Mouse (Mus musculus): Measurements from ENCODE around the gene Eif4e2.

DNA sequence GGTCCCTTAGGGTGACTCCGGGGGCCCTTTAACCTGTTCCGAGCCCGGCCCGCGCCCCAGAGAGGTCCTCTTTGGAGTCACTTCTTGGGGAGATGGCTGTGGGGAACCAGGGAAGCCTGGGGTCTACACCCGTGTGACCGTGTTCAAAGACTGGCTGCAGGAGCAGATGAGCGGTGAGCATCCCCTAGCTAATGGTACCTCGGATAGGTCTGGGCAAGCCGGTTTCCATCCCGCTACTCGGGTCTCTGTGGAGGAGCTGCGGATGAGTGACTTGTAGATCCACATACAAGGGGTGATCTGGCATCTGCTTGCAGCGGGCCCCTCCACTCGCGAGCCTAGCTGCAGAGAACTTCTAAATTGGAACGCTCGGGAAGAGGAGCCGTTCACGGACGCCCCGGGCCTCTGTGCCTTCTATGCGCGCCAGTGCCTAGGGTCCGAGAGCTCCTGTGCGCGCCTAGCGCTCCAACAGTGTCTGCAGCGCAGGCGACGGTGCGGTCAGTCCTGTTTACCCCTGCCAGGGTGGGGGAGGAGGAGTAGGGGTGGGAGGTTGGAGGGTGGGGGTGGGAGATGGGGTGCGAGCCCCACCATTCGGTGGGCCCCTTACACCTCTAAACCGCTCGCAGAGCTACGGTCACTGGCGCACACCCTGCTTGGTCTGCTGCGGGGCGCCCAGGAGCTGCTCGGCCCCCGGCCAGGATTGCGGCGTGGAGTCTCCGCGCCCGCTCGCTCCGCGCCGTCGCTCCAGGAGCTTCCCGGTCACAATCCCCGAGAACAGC lies 27.3 kb upstream of the Eif4e2 start:
- TF ChIP-seq ZMIZ1 (IDR thresholded peaks at IDR 0.05; ENCODE audit: low read depth, low read length): no peak
- no peak for TF ChIP-seq CTCF (conservative IDR thresholded peaks at IDR 0.05 in 1 of 2, IDR thresholded peaks at IDR 0.05 in 1 of 2; ENCODE audit: low read depth in 2 of 2, low read length in 2 of 2)
- no peak for TF ChIP-seq EP300 (IDR thresholded peaks at IDR 0.05; ENCODE audit: low read length)
- no peak for TF ChIP-seq E2F4 (IDR thresholded peaks at IDR 0.05; ENCODE audit: insufficient replicate concordance, low read depth, low read length)
- no peak for TF ChIP-seq POLR2A (IDR thresholded peaks at IDR 0.05; ENCODE audit: low read depth, low read length)
- TF ChIP-seq MXI1 (IDR thresholded peaks at IDR 0.05; ENCODE audit: low read depth, low read length): no peak
- TF ChIP-seq ZNF384 (IDR thresholded peaks at IDR 0.05; ENCODE audit: low read depth, low read length): no peak

Measured in CH12.LX (cell line).